Mouse (Mus musculus): ENCODE data around the gene Ppcs.

The Ppcs gene

GRCm38 (mm10) chr4:119417270-119417669, 5.0 kb downstream of the Ppcs start:
- no peak for DNase-seq

- peak; percentile 98 for DNase-seq
These were observed 7.0 kb downstream of the Ppcs start, which contains the start of gene Ccdc30 for GRCm38 (mm10) chr4:119415072-119415753. Ccdc30 (minus strand) TSS chr4:119415521.

- DNase-seq = peak; percentile 13
These were observed 9.4 kb downstream of the Ppcs start for GRCm38 (mm10) chr4:119412791-119413190.

GRCm38 (mm10) chr4:119411877-119412650, 10.2 kb downstream of the Ppcs start:
- DNase-seq = no peak

GRCm38 (mm10) chr4:119403431-119403830, 18.8 kb downstream of the Ppcs start:
- no peak for DNase-seq

GRCm38 (mm10) chr4:119400896-119401295, 21.3 kb downstream of the Ppcs start:
- DNase-seq = no peak

- no peak for DNase-seq
These were observed 23.5 kb downstream of the Ppcs start for GRCm38 (mm10) chr4:119398751-119399150.

GRCm38 (mm10) chr4:119390369-119390768, 31.9 kb downstream of the Ppcs start:
- peak; percentile 40 for DNase-seq

GRCm38 (mm10) chr4:119389184-119389583, 33.0 kb downstream of the Ppcs start:
- DNase-seq = peak; percentile 23

- no peak for DNase-seq
These were observed 40.6 kb downstream of the Ppcs start for GRCm38 (mm10) chr4:119381471-119382190.

GRCm38 (mm10) chr4:119369460-119369859, 52.8 kb downstream of the Ppcs start:
- no peak for DNase-seq
